Mouse (Mus musculus): ENCODE measurements around the gene Mapkap1.

DNA sequence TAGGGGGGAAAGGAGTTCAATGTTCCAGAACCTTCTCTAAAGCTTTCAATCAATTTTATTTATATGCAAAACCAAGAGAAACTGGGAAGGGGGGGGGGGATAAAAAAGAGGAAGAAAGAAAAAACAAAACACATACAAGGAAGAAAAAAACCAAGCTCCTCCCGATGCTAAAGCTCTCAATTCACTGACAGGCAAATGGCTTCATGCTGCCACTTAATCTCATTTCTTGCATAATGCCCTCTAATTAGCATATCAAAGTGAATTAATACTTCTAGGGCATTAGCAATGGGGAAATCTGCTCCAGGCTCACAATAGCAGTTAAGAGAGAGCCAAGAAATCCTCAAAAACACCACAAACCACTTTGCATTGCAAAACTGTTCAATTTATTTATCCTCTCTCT, 42.9 kb upstream of the Mapkap1 start:
- TF ChIP-seq MAX (IDR thresholded peaks at IDR 0.05; ENCODE audit: low read depth): no peak
- no peak for TF ChIP-seq USF1 (IDR thresholded peaks at IDR 0.05; ENCODE audit: low read depth)
- TF ChIP-seq POLR2A (IDR thresholded peaks at IDR 0.05; ENCODE audit: insufficient read length, low read depth): no peak
- no peak for TF ChIP-seq E2F4 (IDR thresholded peaks at IDR 0.05; ENCODE audit: insufficient read depth)
